Mouse (Mus musculus) forebrain, postnatal 0 days (tissue): Measurements from ENCODE around the gene Sun1. TPM values are rescaled to one million over a fixed set of nuclear protein-coding genes. Genes with fewer than 3 reads are reported as not detected.

Experiments used
- ATAC-seq: fragments of 200-750 bp; cut with Nextera tagmentation; 2 replicates; pipeline ENCODE4 v1.8.0; 2017; ENCODE audit warnings: mild to moderate bottlenecking, moderate library complexity
- DNase-seq: peaks from one replicate; pipeline ENCODE4 v3.0.0-alpha.2; 2015
- H3K27ac ChIP-seq: fragments of 300-500 bp; sonication (generic); 2 replicates; pipeline ENCODE4 v1.5.1; 2014; ENCODE audit warnings: low read depth, mild to moderate bottlenecking, antibody characterized with exemption, low read length, moderate library complexity, mixed read lengths
- H3K27me3 ChIP-seq: fragments of 300-500 bp; sonication (generic); 2 replicates; pipeline ENCODE4 v1.6.1; 2014; ENCODE audit warnings: mild to moderate bottlenecking, low read length, mixed read lengths; ENCODE audit not compliant: insufficient read depth
- H3K36me3 ChIP-seq: fragments of 300-500 bp; sonication (generic); 2 replicates; pipeline ENCODE4 v1.6.1; 2014; ENCODE audit warnings: mild to moderate bottlenecking, moderate library complexity; ENCODE audit not compliant: insufficient read depth
- H3K4me1 ChIP-seq: fragments of 300-500 bp; sonication (generic); 2 replicates; pipeline ENCODE4 v1.6.1; 2014; ENCODE audit warnings: antibody characterized with exemption; ENCODE audit not compliant: insufficient read depth
- H3K4me2 ChIP-seq: fragments of 300-500 bp; sonication (generic); 2 replicates; pipeline ENCODE4 v1.6.1; 2014; ENCODE audit warnings: low read depth, mild to moderate bottlenecking, moderate library complexity
- H3K4me3 ChIP-seq: fragments of 300-500 bp; sonication (generic); 2 replicates; pipeline ENCODE4 v1.5.1; 2014; ENCODE audit warnings: low read depth, low read length, mixed read lengths
- H3K9ac ChIP-seq: fragments of 300-500 bp; sonication (generic); 2 replicates; pipeline ENCODE4 v1.6.1; 2014; ENCODE audit warnings: mild to moderate bottlenecking
- H3K9me3 ChIP-seq: fragments of 300-500 bp; sonication (generic); 2 replicates; pipeline ENCODE4 v1.6.1; 2016; ENCODE audit warnings: low read length
- CTCF ChIP-seq: sonication (generic); IDR thresholded peaks from 2 replicates; pipeline ENCODE4 v1.5.1; 2016; ENCODE audit warnings: antibody characterized with exemption, control low read depth, low read depth
- WGBS: fragments of 180-500 bp; shearing (Covaris S2); extraction: QIAGEN DNeasy Blood & Tissue Kit; methylation state at CpG from one replicate; pipeline ENCODE4 v1.1.7; 2014; 5-methylcytosine and 5-hydroxymethylcytosine counted together
- polyA plus RNA-seq: library from polyadenylated mRNA; unstranded; fragments of >200 nt; fragmentation: Nextera tagmentation; extraction: Ambion mirVana; gene quantifications from 2 replicates; pipeline ENCODE4 v1.2.1, GENCODE M21; 2015
- total RNA-seq: library from RNA; depleted of rRNA; stranded (reverse); fragments of >200 nt; gene quantifications from 2 replicates; pipeline ENCODE4 v1.2.3, GENCODE M21; 2014

Sun1 gene
- total and polyA plus RNA-seq, 2 experiments from 2014 or later, result 34.5 to 84.8 TPM

DNA sequence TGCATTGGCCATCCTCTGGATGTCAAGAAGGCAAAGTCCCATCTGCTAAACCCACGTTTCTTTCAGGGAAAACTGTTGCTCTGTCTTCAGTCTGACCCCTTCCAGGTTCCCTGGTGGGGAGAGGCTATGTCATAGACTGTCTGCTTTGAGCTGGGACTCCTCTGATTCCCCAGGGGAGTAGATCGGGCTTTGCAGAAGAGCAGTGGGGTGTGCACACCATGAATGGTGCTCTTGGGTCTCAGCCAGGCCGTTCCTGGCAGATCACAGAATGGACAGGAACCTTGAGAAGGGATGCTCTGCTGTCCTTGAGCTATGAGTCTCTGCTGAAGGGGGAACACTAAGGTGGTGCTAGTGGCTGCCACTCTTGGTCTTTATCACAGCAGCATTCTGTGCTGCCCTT is 48.4 kb downstream of the Sun1 start:
- H3K36me3 ChIP-seq, result peaks cover 66% of the 10 kb centered on the region
- DNase-seq (no peak), ATAC-seq (no peak)
- H3K4me1 ChIP-seq, result peaks cover 8% of the 10 kb centered on the region
- H3K27ac ChIP-seq, result no peak overlapping the region
- no peak overlapping the region for H3K9ac ChIP-seq
- H3K9me3 ChIP-seq, result no peaks in the 10 kb centered on the region
- TF ChIP-seq CTCF, result no peak
- no peak overlapping the region for H3K4me3 ChIP-seq
- no peak overlapping the region for H3K4me2 ChIP-seq
- H3K27me3 ChIP-seq, result no peaks in the 10 kb centered on the region
- WGBS, result 80% methylated on average over 3 of the region's 3 CpGs

DNA sequence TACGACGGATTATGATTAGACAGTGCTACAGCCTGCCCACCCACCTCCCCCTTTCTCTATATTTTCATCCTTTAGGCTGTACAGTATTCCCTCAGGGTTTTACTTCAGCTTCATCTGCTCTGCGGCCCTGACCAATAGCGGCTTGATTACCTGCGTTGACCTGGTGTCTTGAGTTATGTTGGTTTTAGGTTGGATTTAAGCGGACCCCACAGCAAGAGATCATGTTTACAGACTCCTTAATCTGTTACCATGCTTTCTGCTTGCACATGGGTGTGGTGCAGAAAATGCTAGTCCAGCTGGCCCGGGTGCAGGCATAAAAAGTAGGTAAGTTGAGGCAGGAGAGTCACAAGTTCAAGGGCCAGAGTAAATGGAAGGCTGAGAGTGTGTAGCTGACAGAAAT is 50.8 kb downstream of the Sun1 start:
- ATAC-seq (no peak), DNase-seq (no peak)
- peaks cover 8% of the 10 kb centered on the region for H3K4me1 ChIP-seq
- no peak overlapping the region for H3K27ac ChIP-seq
- 87% methylated on average over 7 of the region's 7 CpGs for WGBS
- H3K9me3 ChIP-seq, result no peaks in the 10 kb centered on the region
- H3K36me3 ChIP-seq, result peaks cover 44% of the 10 kb centered on the region
- H3K4me2 ChIP-seq, result peak overlapping the region; percentile 94; the same call in 1 of the 2 replicates
- H3K4me3 ChIP-seq, result no peak overlapping the region
- H3K9ac ChIP-seq, result peak overlapping the region; percentile 66
- no peak for TF ChIP-seq CTCF
- H3K27me3 ChIP-seq, result no peaks in the 10 kb centered on the region

DNA sequence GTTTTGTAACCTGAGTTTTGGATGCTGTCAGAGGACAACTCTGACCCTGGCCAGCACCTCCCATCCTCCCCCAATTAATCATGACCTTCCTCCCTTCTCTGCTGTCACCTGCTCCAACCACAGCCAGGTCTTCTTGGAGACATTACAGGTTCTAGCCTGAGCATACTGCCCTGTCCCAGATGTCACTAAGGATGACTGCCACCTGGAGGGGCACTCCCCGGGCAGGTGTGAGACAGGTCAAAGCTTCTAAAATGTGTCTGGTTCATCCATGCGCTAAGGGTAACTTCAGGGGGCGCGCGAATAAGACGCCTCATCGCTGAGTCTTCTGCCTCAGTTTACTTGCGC is 51.3 kb downstream of the Sun1 start:
- Histone ChIP-seq H3K9ac (peak overlapping the region; percentile 66), H3K4me2 (peak overlapping the region; percentile 94), H3K27ac (peak overlapping the region; percentile 89), H3K36me3 (peaks cover 40% of the 10 kb centered on the region), H3K9me3 (no peaks in the 10 kb centered on the region), H3K27me3 (no peaks in the 10 kb centered on the region), H3K4me3 (peak overlapping the region; percentile 43), H3K4me1 (peaks cover 8% of the 10 kb centered on the region)
- DNase-seq, result no peak
- TF ChIP-seq CTCF, result peak; percentile 45
- 2% methylated on average over 8 of the region's 8 CpGs for WGBS
- ATAC-seq, result no peak; the same call in 1 of the 2 replicates

DNA sequence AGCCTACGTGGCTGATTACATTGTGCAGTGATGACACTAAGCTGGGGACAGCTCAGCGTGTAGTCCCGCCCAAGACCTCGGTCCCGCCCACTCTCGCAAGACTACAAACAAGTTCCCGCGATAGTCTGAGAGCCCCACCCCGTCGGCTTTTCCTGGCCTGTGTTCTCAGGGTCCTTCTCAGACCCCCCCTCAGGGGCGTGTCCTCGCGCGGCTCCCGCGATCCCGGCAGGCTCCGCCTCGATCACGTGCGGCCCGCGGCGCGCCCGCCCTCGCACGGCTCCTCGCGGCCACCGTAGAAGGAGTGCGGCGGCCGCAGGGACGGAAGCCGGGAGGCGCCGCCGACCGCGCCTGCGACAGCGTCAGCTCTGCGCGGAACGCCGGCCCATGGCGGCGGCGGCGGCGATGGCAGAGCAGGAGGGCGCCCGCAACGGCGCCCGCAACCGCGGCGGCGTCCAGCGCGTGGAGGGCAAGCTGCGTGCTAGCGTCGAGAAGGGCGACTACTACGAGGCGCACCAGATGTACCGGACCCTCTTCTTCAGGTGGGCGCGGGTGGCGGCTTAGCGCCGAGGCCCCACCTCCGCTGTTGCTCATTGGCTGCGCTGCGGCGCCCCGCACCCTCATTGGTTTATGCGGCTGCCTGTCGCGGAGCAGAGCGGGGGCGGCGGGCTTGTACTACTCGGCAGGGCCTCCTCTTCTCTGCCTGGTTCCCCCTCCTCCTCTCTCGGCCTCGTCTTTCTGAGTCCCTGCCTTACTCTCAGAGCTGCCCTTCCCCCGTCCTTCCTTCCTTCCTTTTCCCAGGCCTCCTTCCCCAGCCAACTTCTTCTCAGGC is 51.9 kb downstream of the Sun1 start, which contains the start of gene Get4:
Gene Get4, plus strand, starts transcription at position 244 of the 829 bp plus-strand sequence.
- DNase-seq (peak; percentile 100), ATAC-seq (peak; percentile 96)
- H3K4me1 ChIP-seq, result peaks cover 8% of the 10 kb centered on the region
- under 1% methylated on average over 84 of the region's 90 CpGs for WGBS
- peaks cover 37% of the 10 kb centered on the region for H3K36me3 ChIP-seq
- no peaks in the 10 kb centered on the region for H3K9me3 ChIP-seq
- H3K27ac ChIP-seq, result peak within 1 kb of the TSS; percentile 89
- H3K4me2 ChIP-seq, result peak within 1 kb of the TSS; percentile 94
- H3K4me3 ChIP-seq, result peak within 1 kb of the TSS; percentile 74
- H3K27me3 ChIP-seq, result no peaks in the 10 kb centered on the region
- no peak for TF ChIP-seq CTCF
- peak within 1 kb of the TSS; percentile 74 for H3K9ac ChIP-seq

DNA sequence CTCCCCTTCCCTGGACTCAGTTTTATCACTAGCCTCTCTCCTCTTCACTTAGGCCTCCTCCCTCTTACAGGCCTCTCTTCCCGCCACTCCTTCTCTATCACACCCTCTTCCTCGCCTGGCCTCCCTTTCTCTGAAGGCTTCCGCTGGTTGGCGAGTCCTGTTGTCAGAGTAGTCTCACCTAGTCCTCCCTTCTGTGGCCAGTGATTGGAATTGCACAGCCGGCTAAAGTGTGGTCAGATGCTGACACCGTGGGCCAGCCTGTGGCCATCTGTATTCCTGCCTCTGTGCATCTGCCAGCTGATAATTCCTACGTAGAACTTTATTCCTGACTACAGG is 52.4 kb downstream of the Sun1 start:
- Histone ChIP-seq H3K27me3 (no peaks in the 10 kb centered on the region), H3K36me3 (peaks cover 32% of the 10 kb centered on the region), H3K4me3 (peak overlapping the region; percentile 74), H3K9me3 (no peaks in the 10 kb centered on the region), H3K4me2 (peak overlapping the region; percentile 94), H3K27ac (peak overlapping the region; percentile 88), H3K9ac (peak overlapping the region; percentile 74), H3K4me1 (peaks cover 8% of the 10 kb centered on the region)
- ATAC-seq (0 out of 2 replicates have a peak, but pooled peaks have one; percentile 0), DNase-seq (no peak)
- no peak; the same call in 1 of the 2 replicates for TF ChIP-seq CTCF
- WGBS, result 2% methylated on average over 7 of the region's 7 CpGs

DNA sequence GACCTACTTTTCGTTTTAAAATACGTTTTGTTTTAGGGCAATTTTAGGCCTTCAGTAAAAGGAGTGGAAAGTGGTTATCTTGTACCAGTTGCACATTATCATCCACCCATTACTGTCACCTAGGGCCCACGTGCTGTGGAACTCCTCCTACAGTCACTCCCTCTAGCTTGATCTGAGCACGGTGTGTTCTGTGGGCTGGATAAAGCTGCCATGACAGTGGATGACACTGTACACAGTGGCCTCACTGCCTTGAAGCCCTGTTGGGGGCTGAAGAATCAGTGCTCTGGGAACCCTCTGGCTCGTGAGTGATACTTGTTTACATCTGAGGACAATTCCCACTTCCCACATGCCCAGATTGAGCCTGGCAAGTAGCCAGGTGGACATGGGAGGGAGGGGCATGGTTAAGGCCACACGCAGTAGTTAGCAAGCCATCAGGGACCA is 52.9 kb downstream of the Sun1 start:
- Histone ChIP-seq H3K4me2 (peak overlapping the region; percentile 94), H3K9me3 (no peaks in the 10 kb centered on the region), H3K36me3 (peaks cover 27% of the 10 kb centered on the region), H3K27me3 (no peaks in the 10 kb centered on the region), H3K27ac (peak overlapping the region; percentile 88), H3K4me3 (peak overlapping the region; percentile 74), H3K4me1 (peaks cover 8% of the 10 kb centered on the region), H3K9ac (peak overlapping the region; percentile 74)
- WGBS, result 6% methylated on average over 6 of the region's 6 CpGs
- TF ChIP-seq CTCF, result no peak; the same call in 1 of the 2 replicates
- peak; percentile 21 for DNase-seq
- no peak for ATAC-seq

DNA sequence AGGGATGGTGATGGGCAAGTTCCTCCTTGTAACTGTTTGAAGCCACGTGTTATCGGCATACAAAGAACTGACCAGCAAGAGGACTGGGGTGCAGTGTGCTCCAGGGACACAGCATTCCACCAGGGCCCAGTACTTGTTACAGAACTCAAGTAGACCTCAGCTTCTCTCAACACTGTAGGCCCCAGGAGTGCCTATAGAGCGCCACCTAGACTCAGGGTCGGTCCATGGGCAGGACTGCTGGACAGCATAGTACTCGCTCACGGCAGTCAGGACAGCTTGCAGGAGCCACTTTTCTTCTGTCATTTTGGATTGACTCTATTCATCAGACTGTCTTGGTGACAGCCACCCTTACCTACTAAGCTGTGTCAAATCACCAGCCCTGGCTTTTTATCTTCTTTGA is 54.5 kb downstream of the Sun1 start:
- TF ChIP-seq CTCF, result no peak
- Histone ChIP-seq H3K4me2 (no peak overlapping the region), H3K9me3 (no peaks in the 10 kb centered on the region), H3K36me3 (peaks cover 14% of the 10 kb centered on the region; the same call in 1 of the 2 replicates), H3K4me1 (peaks cover 8% of the 10 kb centered on the region), H3K4me3 (no peak overlapping the region), H3K27me3 (no peaks in the 10 kb centered on the region), H3K27ac (no peak overlapping the region), H3K9ac (no peak overlapping the region)
- 80% methylated on average over 6 of the region's 6 CpGs for WGBS
- no peak for DNase-seq
- no peak for ATAC-seq
